Mouse (Mus musculus): ENCODE results near the gene Impdh2.

- TF ChIP-seq CTCF (IDR thresholded peaks at IDR 0.05; ENCODE audit: low read depth) (peak; percentile 13; the same call in 1 of the 2 replicates), EP300 (IDR thresholded peaks at IDR 0.05; ENCODE audit: low read depth) (peak; percentile 91)
These were observed 43.5 kb upstream of the Impdh2 start, which contains the start of gene Qrich1 for GRCm38 (mm10) chr9:108516380-108517251.

Data from liver, postnatal 0 days (tissue).